Mouse (Mus musculus) myocyte (in vitro differentiated cells): ENCODE data around the gene Tbxas1. TPM values are rescaled to one million over a fixed set of nuclear protein-coding genes. Genes with fewer than 3 reads are reported as not detected.

Experiments
- H3K27me3 ChIP-seq: one replicate; pipeline ENCODE4 v1.6.1; 2011; ENCODE audit not compliant: control insufficient read depth, insufficient read depth, insufficient read length
- H3K36me3 ChIP-seq: one replicate; pipeline ENCODE4 v1.6.1; 2011; ENCODE audit not compliant: control insufficient read depth, insufficient read depth
- H3K4me2 ChIP-seq: one replicate; pipeline ENCODE4 v1.6.1; 2011; ENCODE audit warnings: low read depth, control low read depth
- H3K4me3 ChIP-seq: one replicate; pipeline ENCODE4 v1.5.1; 2011; ENCODE audit warnings: mild to moderate bottlenecking, control low read depth, moderate library complexity
- H3K79me2 ChIP-seq: one replicate; pipeline ENCODE4 v1.6.1; 2011; ENCODE audit not compliant: control insufficient read depth, insufficient read depth
- H3ac ChIP-seq: one replicate; pipeline ENCODE4 v1.6.1; 2011; ENCODE audit not compliant: control insufficient read depth, insufficient read length
- CEBPB ChIP-seq: IDR thresholded peaks from 2 replicates; pipeline ENCODE4 v1.6.1; 2011; ENCODE audit warnings: mild to moderate bottlenecking, moderate library complexity; ENCODE audit not compliant: poor library complexity, insufficient read depth, severe bottlenecking
- E2F4 ChIP-seq: IDR thresholded peaks from one replicate; pipeline ENCODE4 v1.6.1; 2011; ENCODE audit warnings: mild to moderate bottlenecking, control low read depth, moderate library complexity; ENCODE audit not compliant: insufficient read depth
- MAX ChIP-seq: IDR thresholded peaks from one replicate; pipeline ENCODE4 v1.6.1; 2011; ENCODE audit warnings: low read depth, mild to moderate bottlenecking, control low read depth
- MYOD1 ChIP-seq, 3 experiments: IDR thresholded peaks; one replicate each; pipeline ENCODE4 v1.6.1; 2011; ENCODE audit warnings: control low read depth in 2 of 3, low read depth in 2 of 3, mild to moderate bottlenecking in 2 of 3, moderate library complexity in 1 of 3; ENCODE audit not compliant: insufficient read length in 2 of 3, control insufficient read depth in 1 of 3
- MYOG ChIP-seq, 3 experiments: IDR thresholded peaks; one replicate each; pipeline ENCODE4 v1.6.1; 2011; ENCODE audit warnings: control low read depth in 2 of 3, low read depth in 2 of 3, mild to moderate bottlenecking in 2 of 3; ENCODE audit not compliant: insufficient read length in 2 of 3, control insufficient read depth in 1 of 3, insufficient read depth in 1 of 3
- POLR2A ChIP-seq: IDR thresholded peaks from one replicate; pipeline ENCODE4 v1.6.1; 2011; ENCODE audit warnings: low read depth, mild to moderate bottlenecking, control low read depth, moderate library complexity; ENCODE audit not compliant: insufficient read length
- POLR2AphosphoS2 ChIP-seq: IDR thresholded peaks from one replicate; pipeline ENCODE4 v1.6.1; 2011; ENCODE audit warnings: low read depth, control low read depth; ENCODE audit not compliant: insufficient read length
- REST ChIP-seq: IDR thresholded peaks from one replicate; pipeline ENCODE4 v1.6.1; 2011; ENCODE audit warnings: mild to moderate bottlenecking, control low read depth, moderate library complexity; ENCODE audit not compliant: insufficient read depth, insufficient read length
- SRF ChIP-seq: IDR thresholded peaks from one replicate; pipeline ENCODE4 v1.6.1; 2011; ENCODE audit warnings: low read depth; ENCODE audit not compliant: control insufficient read depth, insufficient read length
- TCF12 ChIP-seq: IDR thresholded peaks from one replicate; pipeline ENCODE4 v1.6.1; 2011; ENCODE audit warnings: mild to moderate bottlenecking, control low read depth; ENCODE audit not compliant: poor library complexity, insufficient read depth, severe bottlenecking
- TCF3 ChIP-seq: IDR thresholded peaks from one replicate; pipeline ENCODE4 v1.6.1; 2011; ENCODE audit warnings: low read depth, control low read depth; ENCODE audit not compliant: insufficient read length
- USF1 ChIP-seq: IDR thresholded peaks from one replicate; pipeline ENCODE4 v1.6.1; 2011; ENCODE audit warnings: low read depth, mild to moderate bottlenecking, control low read depth, moderate library complexity
- polyA plus RNA-seq: library from polyadenylated mRNA; unstranded; fragments of >200 nt; fragmentation: generic; extraction: Trizol; gene quantifications from one replicate; pipeline ENCODE4 v1.2.1, GENCODE M21; 2012; ENCODE audit warnings: missing spikeins

Gene Tbxas1
- polyA plus RNA-seq, 1 experiment: not detected

DNA sequence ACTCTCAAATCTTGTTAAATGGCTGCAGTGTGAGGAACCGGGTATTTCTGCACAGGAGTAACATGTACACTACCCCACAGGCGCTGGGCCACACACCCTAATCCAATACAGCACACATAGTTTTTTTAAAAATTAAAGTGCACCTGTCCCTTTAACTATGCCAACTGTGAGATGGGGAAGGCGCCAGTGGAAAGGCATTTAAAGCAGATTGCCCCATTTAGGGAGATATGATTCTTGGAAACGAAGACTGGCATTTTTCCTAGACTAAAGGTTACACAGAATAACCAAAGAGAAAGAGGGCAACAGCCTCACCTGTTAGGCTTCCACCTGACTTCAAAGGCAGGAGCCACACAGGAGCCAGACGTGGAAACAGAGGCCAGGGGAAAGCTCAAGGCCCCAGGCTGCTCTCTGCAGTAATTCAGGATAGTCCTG, 21.6 kb upstream of the Tbxas1 start:
- Histone ChIP-seq H3ac (no peak overlapping the region), H3K36me3 (no peaks in the 10 kb centered on the region), H3K4me2 (no peak overlapping the region), H3K79me2 (peaks cover 98% of the 10 kb centered on the region), H3K4me3 (no peak overlapping the region), H3K27me3 (no peaks in the 10 kb centered on the region)
- no peak for TF ChIP-seq POLR2AphosphoS2
- no peak for TF ChIP-seq REST
- no peak for TF ChIP-seq CEBPB
- TF ChIP-seq TCF3: no peak
- no peak for TF ChIP-seq TCF12
- no peak for TF ChIP-seq POLR2A
- TF ChIP-seq MYOD1 (IDR thresholded peaks at IDR 0.05; ENCODE audit: control insufficient read depth in 1 of 3, insufficient read length in 2 of 3, low read depth in 2 of 3): no peak
- TF ChIP-seq E2F4: no peak
- no peak for TF ChIP-seq MAX
- no peak for TF ChIP-seq USF1
- no peak for TF ChIP-seq SRF
- no peak for TF ChIP-seq MYOG (IDR thresholded peaks at IDR 0.05; ENCODE audit: control insufficient read depth in 1 of 3, insufficient read depth in 1 of 3, insufficient read length in 2 of 3, low read depth in 2 of 3)

DNA sequence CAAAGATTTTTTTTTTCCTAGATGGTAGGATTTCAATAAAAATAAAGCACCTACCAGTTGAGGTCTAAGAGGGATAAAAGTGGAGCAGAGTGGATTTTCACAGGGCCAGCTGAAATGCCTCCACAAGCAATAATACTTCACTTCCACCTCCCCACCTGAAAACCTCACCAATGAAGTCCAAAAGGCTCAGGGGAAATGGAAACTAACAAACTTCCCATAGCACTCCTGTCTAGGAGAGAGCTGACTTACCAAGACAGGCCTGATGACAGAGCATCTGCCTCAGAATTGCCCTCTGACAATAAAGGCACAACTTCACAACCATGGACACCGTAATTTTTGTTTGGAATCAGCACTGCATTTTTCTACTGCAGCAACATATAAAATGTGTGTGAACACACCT, 15.4 kb upstream of the Tbxas1 start:
- peaks cover 90% of the 10 kb centered on the region for H3K79me2 ChIP-seq
- H3K4me3 ChIP-seq: no peak overlapping the region
- TF ChIP-seq POLR2A (no peak), MYOG (IDR thresholded peaks at IDR 0.05; ENCODE audit: control insufficient read depth in 1 of 3, insufficient read depth in 1 of 3, insufficient read length in 2 of 3, low read depth in 2 of 3) (no peak), SRF (no peak), TCF3 (no peak), CEBPB (no peak), USF1 (no peak), POLR2AphosphoS2 (no peak)
- H3K27me3 ChIP-seq: no peaks in the 10 kb centered on the region
- H3K36me3 ChIP-seq: no peaks in the 10 kb centered on the region
- H3ac ChIP-seq: no peak overlapping the region
- no peak overlapping the region for H3K4me2 ChIP-seq

DNA sequence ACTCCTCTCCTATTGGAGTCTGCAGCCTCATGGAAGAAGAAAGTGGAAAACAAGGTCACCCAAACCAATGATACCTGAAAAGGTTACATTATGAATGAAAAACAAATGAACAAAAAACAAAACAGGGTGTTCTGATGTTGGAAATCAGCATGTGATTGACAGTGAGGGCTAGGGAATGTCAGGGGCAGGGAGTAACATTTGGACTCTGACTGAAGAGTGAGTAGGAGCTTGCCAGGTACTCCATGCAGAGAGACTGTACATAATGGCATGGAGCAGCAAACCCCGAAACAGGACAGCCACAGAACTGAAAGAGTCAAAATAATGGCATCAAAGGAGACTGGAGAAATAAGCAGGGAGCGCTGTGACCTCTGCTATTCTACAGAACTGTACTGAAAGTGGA, 14.9 kb upstream of the Tbxas1 start:
- Histone ChIP-seq H3K4me3 (no peak overlapping the region), H3K79me2 (peaks cover 90% of the 10 kb centered on the region), H3ac (no peak overlapping the region), H3K36me3 (no peaks in the 10 kb centered on the region), H3K27me3 (no peaks in the 10 kb centered on the region), H3K4me2 (no peak overlapping the region)
- no peak for TF ChIP-seq POLR2A

DNA sequence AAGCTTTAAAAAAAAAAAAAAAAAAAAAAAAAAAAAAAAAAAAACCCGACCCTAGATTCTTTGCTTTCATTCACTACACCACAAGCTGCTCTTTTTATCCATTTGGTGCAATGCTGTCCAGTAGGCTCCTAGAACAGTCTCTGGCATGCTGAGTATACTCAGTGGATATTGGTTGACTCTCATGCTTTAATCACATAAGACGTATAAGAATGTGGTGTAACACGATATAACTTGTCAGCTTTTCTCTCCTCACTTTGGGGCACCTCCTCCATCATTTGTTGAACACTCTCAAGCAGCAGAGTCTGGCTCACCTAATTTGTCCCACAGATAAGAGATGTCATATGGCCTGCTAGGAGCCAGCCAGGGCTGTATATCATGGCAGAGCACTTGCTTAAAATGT, 11.6 kb upstream of the Tbxas1 start:
- Histone ChIP-seq H3K27me3 (no peaks in the 10 kb centered on the region), H3ac (no peak overlapping the region), H3K36me3 (no peaks in the 10 kb centered on the region), H3K4me2 (no peak overlapping the region), H3K79me2 (peaks cover 89% of the 10 kb centered on the region), H3K4me3 (no peak overlapping the region)
- no peak for TF ChIP-seq E2F4
- no peak for TF ChIP-seq TCF12
- TF ChIP-seq POLR2A: no peak
- no peak for TF ChIP-seq MYOD1 (IDR thresholded peaks at IDR 0.05; ENCODE audit: control insufficient read depth in 1 of 3, insufficient read length in 2 of 3, low read depth in 2 of 3)
- TF ChIP-seq MYOG (IDR thresholded peaks at IDR 0.05; ENCODE audit: control insufficient read depth in 1 of 3, insufficient read depth in 1 of 3, insufficient read length in 2 of 3, low read depth in 2 of 3): no peak
- no peak for TF ChIP-seq POLR2AphosphoS2
- TF ChIP-seq MAX: no peak
- no peak for TF ChIP-seq SRF

GRCm38 (mm10) chr6:38865805-38866204, 9.4 kb upstream of the Tbxas1 start:
- Histone ChIP-seq H3K4me3 (no peak overlapping the region), H3ac (no peak overlapping the region), H3K36me3 (no peaks in the 10 kb centered on the region), H3K4me2 (no peak overlapping the region), H3K27me3 (no peaks in the 10 kb centered on the region), H3K79me2 (peaks cover 91% of the 10 kb centered on the region)
- no peak for TF ChIP-seq POLR2A
- no peak for TF ChIP-seq TCF3
- TF ChIP-seq REST: no peak
- TF ChIP-seq CEBPB: no peak
- no peak for TF ChIP-seq E2F4
- no peak for TF ChIP-seq MYOG (IDR thresholded peaks at IDR 0.05; ENCODE audit: control insufficient read depth in 1 of 3, insufficient read depth in 1 of 3, insufficient read length in 2 of 3, low read depth in 2 of 3)
- TF ChIP-seq MYOD1 (IDR thresholded peaks at IDR 0.05; ENCODE audit: control insufficient read depth in 1 of 3, insufficient read length in 2 of 3, low read depth in 2 of 3): no peak
- TF ChIP-seq USF1: no peak
- TF ChIP-seq POLR2AphosphoS2: no peak
- no peak for TF ChIP-seq SRF
- TF ChIP-seq TCF12: no peak
- TF ChIP-seq MAX: no peak
